Mouse (Mus musculus): ENCODE data around the gene Khdrbs1. TPM values are rescaled to one million over a fixed set of nuclear protein-coding genes. Genes with fewer than 3 reads are reported as not detected.
"Not testable (repeated sequence)": the region's sequence is repeated elsewhere in the genome, so short reads cannot be mapped to it uniquely, and the experiment has no call there.

Khdrbs1 gene
- polyA plus RNA-seq, 1 experiment from 2014 or later = 33.9 TPM

- no peaks in the 10 kb centered on the region for H3K4me1 ChIP-seq (replicated peaks; ENCODE audit: control insufficient read depth, insufficient read depth, low read length)
- ATAC-seq = no peak
- no peak overlapping the region for H3K4me2 ChIP-seq (replicated peaks; ENCODE audit: low read depth)
- H3K4me3 ChIP-seq (ENCODE audit: low read depth, low read length) = no peak overlapping the region
- H3K36me3 ChIP-seq (ENCODE audit: control insufficient read depth, insufficient read depth) = peaks cover 56% of the 10 kb centered on the region
- H3K9ac ChIP-seq (ENCODE audit: low read depth, low read length) = no peak overlapping the region
- no peaks in the 10 kb centered on the region for H3K27me3 ChIP-seq (replicated peaks; ENCODE audit: control insufficient read depth, insufficient read depth, low read length)
- no peak overlapping the region; the same call in 1 of the 2 replicates for H3K27ac ChIP-seq (ENCODE audit: low read depth, low read length)
- H3K9me3 ChIP-seq (ENCODE audit: control insufficient read depth) = no peaks in the 10 kb centered on the region
- no peak for TF ChIP-seq CTCF (IDR thresholded peaks at IDR 0.05; ENCODE audit: low read depth)
- WGBS = 73% methylated on average over 3 of the region's 3 CpGs
Measured at GRCm38 (mm10) chr4:129706750-129707149, 35.4 kb downstream of the Khdrbs1 start.

DNA sequence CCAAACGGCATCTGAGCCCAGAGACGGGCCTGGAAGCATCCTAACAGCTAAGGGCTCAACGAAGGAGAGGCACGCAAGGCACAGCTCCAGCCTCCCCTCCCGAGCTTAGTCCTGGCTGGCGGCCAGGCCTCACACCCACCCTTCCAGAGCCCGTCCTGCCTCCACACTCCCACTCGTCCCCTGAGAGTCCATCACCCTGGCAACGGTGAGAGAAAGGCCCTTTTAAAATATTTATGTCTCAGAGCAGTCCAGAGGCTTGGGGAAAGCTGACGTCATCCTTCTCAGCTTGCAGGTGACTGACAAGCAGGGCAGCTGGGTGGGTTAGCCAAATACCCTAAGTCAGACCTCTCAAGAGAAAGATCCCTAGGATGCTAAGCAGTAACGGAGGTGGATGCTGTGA, 39.6 kb downstream of the Khdrbs1 start:
- WGBS = 34% methylated on average over 11 of the region's 11 CpGs
- Histone ChIP-seq H3K4me1 (replicated peaks; ENCODE audit: control insufficient read depth, insufficient read depth, low read length) (no peaks in the 10 kb centered on the region), H3K9me3 (ENCODE audit: control insufficient read depth) (no peaks in the 10 kb centered on the region), H3K36me3 (ENCODE audit: control insufficient read depth, insufficient read depth) (peaks cover 19% of the 10 kb centered on the region), H3K4me2 (replicated peaks; ENCODE audit: low read depth) (no peak overlapping the region), H3K27me3 (replicated peaks; ENCODE audit: control insufficient read depth, insufficient read depth, low read length) (no peaks in the 10 kb centered on the region), H3K4me3 (ENCODE audit: low read depth, low read length) (no peak overlapping the region), H3K9ac (ENCODE audit: low read depth, low read length) (no peak overlapping the region), H3K27ac (ENCODE audit: low read depth, low read length) (peak overlapping the region; percentile 54; the same call in 1 of the 2 replicates)
- ATAC-seq = peak; percentile 37; the same call in 1 of the 2 replicates
- no peak for TF ChIP-seq CTCF (IDR thresholded peaks at IDR 0.05; ENCODE audit: low read depth)

GRCm38 (mm10) chr4:129701503-129702377, 40.4 kb downstream of the Khdrbs1 start:
- Histone ChIP-seq H3K27ac (ENCODE audit: low read depth, low read length) (peak overlapping the region; percentile 54), H3K4me3 (ENCODE audit: low read depth, low read length) (peak overlapping the region; percentile 17; the same call in 1 of the 2 replicates), H3K36me3 (ENCODE audit: control insufficient read depth, insufficient read depth) (peaks cover 19% of the 10 kb centered on the region), H3K9me3 (ENCODE audit: control insufficient read depth) (no peaks in the 10 kb centered on the region), H3K4me1 (replicated peaks; ENCODE audit: control insufficient read depth, insufficient read depth, low read length) (peaks cover 3% of the 10 kb centered on the region; the same call in 1 of the 2 replicates), H3K9ac (ENCODE audit: low read depth, low read length) (no peak overlapping the region), H3K4me2 (replicated peaks; ENCODE audit: low read depth) (peak overlapping the region; percentile 54), H3K27me3 (replicated peaks; ENCODE audit: control insufficient read depth, insufficient read depth, low read length) (no peaks in the 10 kb centered on the region)
- peak; percentile 41 for ATAC-seq
- peak; percentile 96 for TF ChIP-seq CTCF (IDR thresholded peaks at IDR 0.05; ENCODE audit: low read depth)
- WGBS = 45% methylated on average over 17 of the region's 17 CpGs

- H3K4me1 ChIP-seq (replicated peaks; ENCODE audit: control insufficient read depth, insufficient read depth, low read length); H3K27me3 ChIP-seq (replicated peaks; ENCODE audit: control insufficient read depth, insufficient read depth, low read length); H3K4me3 ChIP-seq (ENCODE audit: low read depth, low read length); H3K27ac ChIP-seq (ENCODE audit: low read depth, low read length); H3K9me3 ChIP-seq (ENCODE audit: control insufficient read depth); H3K4me2 ChIP-seq (replicated peaks; ENCODE audit: low read depth); H3K9ac ChIP-seq (ENCODE audit: low read depth, low read length); ATAC-seq: not testable (repeated sequence)
- H3K36me3 ChIP-seq (ENCODE audit: control insufficient read depth, insufficient read depth) = peaks cover 19% of the 10 kb centered on the region
- WGBS = 88% methylated on average over 6 of the region's 6 CpGs
Measured at GRCm38 (mm10) chr4:129700661-129701060, 41.4 kb downstream of the Khdrbs1 start.

GRCm38 (mm10) chr4:129700216-129700615, 41.9 kb downstream of the Khdrbs1 start:
- peaks cover 3% of the 10 kb centered on the region; the same call in 1 of the 2 replicates for H3K4me1 ChIP-seq (replicated peaks; ENCODE audit: control insufficient read depth, insufficient read depth, low read length)
- WGBS = 80% methylated on average over 1 of the region's 1 CpGs
- TF ChIP-seq CTCF (IDR thresholded peaks at IDR 0.05; ENCODE audit: low read depth) = no peak
- H3K9ac ChIP-seq (ENCODE audit: low read depth, low read length) = no peak overlapping the region
- H3K9me3 ChIP-seq (ENCODE audit: control insufficient read depth) = no peaks in the 10 kb centered on the region
- no peak for ATAC-seq
- H3K4me3 ChIP-seq (ENCODE audit: low read depth, low read length) = no peak overlapping the region
- H3K4me2 ChIP-seq (replicated peaks; ENCODE audit: low read depth) = no peak overlapping the region
- H3K36me3 ChIP-seq (ENCODE audit: control insufficient read depth, insufficient read depth) = peaks cover 15% of the 10 kb centered on the region
- no peak overlapping the region for H3K27ac ChIP-seq (ENCODE audit: low read depth, low read length)
- H3K27me3 ChIP-seq (replicated peaks; ENCODE audit: control insufficient read depth, insufficient read depth, low read length) = no peaks in the 10 kb centered on the region

DNA sequence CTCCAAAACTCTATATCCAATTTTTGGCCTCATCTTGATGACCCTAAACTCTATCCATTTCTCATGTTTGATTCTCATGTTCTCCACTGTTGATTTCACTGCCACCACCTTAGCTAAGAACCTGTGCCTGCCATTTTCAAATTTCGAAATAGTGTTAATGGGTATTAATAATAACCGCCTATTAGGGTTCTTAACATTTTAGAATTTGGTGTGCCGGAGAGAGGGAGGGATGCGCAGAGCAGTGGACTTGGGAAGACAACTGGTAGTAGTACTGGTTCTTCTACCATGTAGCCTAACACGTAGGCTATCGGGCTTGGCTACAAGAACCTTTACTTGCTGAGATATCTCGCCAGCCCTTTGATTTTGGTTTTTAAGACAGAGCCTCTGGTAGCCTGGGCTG, 44.9 kb downstream of the Khdrbs1 start:
- ATAC-seq = no peak
- no peak for TF ChIP-seq CTCF (IDR thresholded peaks at IDR 0.05; ENCODE audit: low read depth)
- Histone ChIP-seq H3K4me2 (replicated peaks; ENCODE audit: low read depth) (peak overlapping the region; percentile 87), H3K36me3 (ENCODE audit: control insufficient read depth, insufficient read depth) (peaks cover 10% of the 10 kb centered on the region; the same call in 1 of the 2 replicates), H3K4me3 (ENCODE audit: low read depth, low read length) (peak overlapping the region; percentile 65), H3K27ac (ENCODE audit: low read depth, low read length) (peak overlapping the region; percentile 68; the same call in 1 of the 2 replicates), H3K27me3 (replicated peaks; ENCODE audit: control insufficient read depth, insufficient read depth, low read length) (no peaks in the 10 kb centered on the region), H3K9me3 (ENCODE audit: control insufficient read depth) (no peaks in the 10 kb centered on the region), H3K4me1 (replicated peaks; ENCODE audit: control insufficient read depth, insufficient read depth, low read length) (peaks cover 3% of the 10 kb centered on the region; the same call in 1 of the 2 replicates), H3K9ac (ENCODE audit: low read depth, low read length) (peak overlapping the region; percentile 64)
- 81% methylated on average over 7 of the region's 7 CpGs for WGBS
